Mouse (Mus musculus) bone marrow macrophage, adult 2 months (primary cell): ENCODE data around the gene Ryk. TPM values are rescaled to one million over a fixed set of nuclear protein-coding genes. Genes with fewer than 3 reads are reported as not detected.

Experiments used
- H3K27ac ChIP-seq: 2 replicates; pipeline ENCODE4 v1.5.1; 2012; ENCODE audit warnings: low read depth, low read length; ENCODE audit not compliant: insufficient read depth
- H3K4me1 ChIP-seq: 2 replicates; pipeline ENCODE4 v1.6.1; 2012; ENCODE audit warnings: low read length; ENCODE audit not compliant: control insufficient read depth, insufficient read depth
- H3K4me3 ChIP-seq: 2 replicates; pipeline ENCODE4 v1.5.1; 2012; ENCODE audit warnings: mild to moderate bottlenecking, low read length, moderate library complexity; ENCODE audit not compliant: insufficient read depth
- CTCF ChIP-seq: IDR thresholded peaks from 2 replicates; pipeline ENCODE4 v1.5.1; 2012; ENCODE audit warnings: low read depth, mild to moderate bottlenecking, low read length, moderate library complexity
- POLR2A ChIP-seq: IDR thresholded peaks from 2 replicates; pipeline ENCODE4 v1.6.1; 2012; ENCODE audit warnings: mild to moderate bottlenecking, low read depth, low read length, borderline replicate concordance
- polyA plus RNA-seq: library from polyadenylated mRNA; stranded (reverse); fragments of >200 nt; gene quantifications from 2 replicates; pipeline ENCODE4 v1.2.4, GENCODE M21; 2012; ENCODE audit not compliant: missing spikeins, insufficient read depth, insufficient read length

Ryk gene
- polyA plus RNA-seq, 1 experiment, result 1.2 TPM

DNA sequence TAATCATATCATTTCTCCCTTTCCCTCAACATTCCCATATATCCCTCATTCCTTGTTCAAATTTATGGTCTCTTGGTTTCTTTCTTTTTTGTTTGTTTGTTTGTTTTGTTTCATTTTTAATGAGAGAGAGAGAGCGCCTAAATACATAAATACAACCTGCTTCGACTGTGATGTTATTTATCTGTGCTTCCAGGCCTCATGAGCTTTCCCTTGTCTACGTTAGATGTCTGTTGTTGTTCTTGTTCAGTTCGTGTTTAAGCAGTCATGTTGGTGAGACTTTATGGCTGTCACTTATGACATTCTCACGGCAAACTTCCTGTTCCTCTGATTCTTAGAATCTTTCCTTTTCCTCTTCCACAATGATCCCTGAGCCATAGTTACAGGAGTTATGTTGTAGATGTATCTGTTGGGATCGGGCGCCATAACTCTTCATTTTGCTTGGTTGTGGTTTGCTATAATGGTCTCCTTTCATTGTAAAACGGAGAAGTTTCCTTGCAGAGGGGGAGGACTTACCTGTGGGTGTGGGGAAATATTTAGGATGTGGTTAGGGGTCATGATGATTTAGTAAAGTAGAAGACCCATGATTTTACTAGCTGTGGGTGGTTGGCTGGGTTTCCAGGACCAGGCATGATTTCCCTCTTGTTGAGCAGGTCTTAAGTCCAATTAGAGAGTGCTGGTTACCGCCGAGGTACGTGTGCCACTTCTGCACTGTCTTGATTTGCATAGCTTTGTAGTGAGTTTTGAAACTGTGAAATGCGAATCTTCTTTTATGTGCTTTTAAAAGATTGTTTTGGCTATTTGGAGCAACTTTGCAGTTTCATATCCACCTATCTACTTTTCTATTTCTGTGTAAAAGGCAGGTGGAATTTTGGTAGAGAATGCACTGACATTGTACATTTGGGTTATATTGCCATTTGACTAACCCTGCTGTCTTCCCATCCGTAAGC is 17.6 kb downstream of the Ryk start:
- H3K4me1 ChIP-seq, result peaks cover 7% of the 10 kb centered on the region; the same call in 1 of the 2 replicates
- no peak overlapping the region for H3K27ac ChIP-seq
- TF ChIP-seq POLR2A, result no peak
- TF ChIP-seq CTCF, result no peak
- no peak overlapping the region for H3K4me3 ChIP-seq

DNA sequence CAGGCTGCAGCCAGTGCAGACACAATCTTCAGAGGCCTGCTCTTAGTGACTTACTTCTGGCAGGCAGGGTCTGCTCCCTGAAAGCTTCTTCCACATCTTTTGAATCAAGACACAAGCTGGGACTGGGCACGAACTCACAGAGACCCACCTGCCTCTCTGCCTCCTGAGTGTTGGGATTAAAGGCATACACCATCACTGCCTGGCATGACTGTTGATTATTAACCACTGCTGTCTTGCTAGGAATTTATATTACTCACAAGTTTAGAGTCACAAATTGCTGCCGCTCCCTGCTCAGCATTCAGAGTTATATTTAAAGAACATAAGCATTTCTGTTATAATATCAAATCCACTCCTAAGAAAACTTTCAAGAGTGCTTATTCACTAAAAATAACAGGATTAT is 23.1 kb downstream of the Ryk start:
- H3K4me1 ChIP-seq, result peaks cover 16% of the 10 kb centered on the region
- H3K27ac ChIP-seq, result no peak overlapping the region
- no peak overlapping the region for H3K4me3 ChIP-seq
- TF ChIP-seq CTCF (no peak), POLR2A (no peak)

DNA sequence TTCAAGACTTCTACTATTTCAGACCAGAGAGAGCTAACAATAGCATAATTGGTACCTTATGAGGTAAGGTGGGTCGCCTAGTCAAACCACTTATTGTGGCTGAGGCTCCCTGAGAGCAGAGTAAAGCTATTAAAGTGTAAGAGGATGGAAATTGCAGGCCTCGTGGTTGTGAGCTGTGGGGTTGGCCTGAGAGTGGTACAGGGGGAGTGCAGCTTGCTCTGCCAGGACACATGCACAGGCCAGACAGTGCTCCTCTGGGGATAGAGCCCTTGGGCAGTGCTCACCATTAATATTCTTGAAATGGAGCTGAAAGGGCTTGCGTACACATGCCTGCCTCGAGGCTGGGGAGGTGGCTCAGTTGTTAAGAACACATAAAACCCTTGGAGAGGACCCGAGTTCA is 23.6 kb downstream of the Ryk start:
- H3K27ac ChIP-seq, result no peak overlapping the region
- H3K4me3 ChIP-seq, result no peak overlapping the region
- peaks cover 16% of the 10 kb centered on the region for H3K4me1 ChIP-seq
- no peak for TF ChIP-seq POLR2A

DNA sequence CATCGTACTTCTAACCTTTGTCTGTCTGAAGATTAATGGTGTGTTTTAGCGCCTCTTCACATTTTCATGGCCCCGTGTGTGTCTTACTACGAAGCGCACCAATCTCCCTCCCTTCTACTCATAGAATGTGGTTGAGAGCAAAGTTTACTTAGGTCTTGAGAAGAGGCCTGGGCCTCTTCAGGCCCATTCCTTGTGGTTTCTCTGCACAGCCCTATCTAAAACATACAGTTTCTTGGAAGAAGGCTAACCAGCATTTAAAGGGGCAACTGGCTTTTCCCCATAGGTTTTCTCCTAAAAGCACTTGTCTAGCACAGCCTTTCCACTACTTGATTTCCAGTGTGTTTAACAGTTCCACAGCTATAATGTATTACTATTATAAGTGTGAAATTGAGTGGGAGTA is 24.7 kb downstream of the Ryk start:
- no peak for TF ChIP-seq CTCF
- peaks cover 16% of the 10 kb centered on the region for H3K4me1 ChIP-seq

DNA sequence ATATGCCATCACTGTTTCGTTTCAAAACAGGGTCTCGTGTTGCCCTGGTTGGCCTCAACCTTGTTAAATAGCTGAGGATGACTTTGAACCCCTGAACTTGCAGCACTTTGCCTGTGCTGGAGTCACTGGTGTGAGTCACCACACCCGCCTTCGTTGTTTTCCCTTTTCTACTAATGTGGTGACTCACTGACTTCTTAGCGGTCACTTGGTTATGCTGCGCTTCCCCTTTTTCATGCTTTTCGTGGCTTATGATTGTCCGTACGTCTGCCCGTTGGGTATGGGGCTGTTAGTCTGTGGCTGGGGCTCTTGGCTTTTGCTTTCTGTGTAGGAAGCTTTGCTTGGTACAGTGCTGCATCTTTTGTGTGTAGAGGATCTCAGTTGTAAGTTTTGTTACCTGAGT is 25.2 kb downstream of the Ryk start:
- H3K4me1 ChIP-seq, result peaks cover 16% of the 10 kb centered on the region
- TF ChIP-seq CTCF, result no peak
- TF ChIP-seq POLR2A, result no peak
- H3K27ac ChIP-seq, result no peak overlapping the region
- no peak overlapping the region for H3K4me3 ChIP-seq

More for the DNA sequence above, 24.7 kb downstream of the Ryk start:
- no peak overlapping the region for H3K4me3 ChIP-seq
- no peak overlapping the region for H3K27ac ChIP-seq

DNA sequence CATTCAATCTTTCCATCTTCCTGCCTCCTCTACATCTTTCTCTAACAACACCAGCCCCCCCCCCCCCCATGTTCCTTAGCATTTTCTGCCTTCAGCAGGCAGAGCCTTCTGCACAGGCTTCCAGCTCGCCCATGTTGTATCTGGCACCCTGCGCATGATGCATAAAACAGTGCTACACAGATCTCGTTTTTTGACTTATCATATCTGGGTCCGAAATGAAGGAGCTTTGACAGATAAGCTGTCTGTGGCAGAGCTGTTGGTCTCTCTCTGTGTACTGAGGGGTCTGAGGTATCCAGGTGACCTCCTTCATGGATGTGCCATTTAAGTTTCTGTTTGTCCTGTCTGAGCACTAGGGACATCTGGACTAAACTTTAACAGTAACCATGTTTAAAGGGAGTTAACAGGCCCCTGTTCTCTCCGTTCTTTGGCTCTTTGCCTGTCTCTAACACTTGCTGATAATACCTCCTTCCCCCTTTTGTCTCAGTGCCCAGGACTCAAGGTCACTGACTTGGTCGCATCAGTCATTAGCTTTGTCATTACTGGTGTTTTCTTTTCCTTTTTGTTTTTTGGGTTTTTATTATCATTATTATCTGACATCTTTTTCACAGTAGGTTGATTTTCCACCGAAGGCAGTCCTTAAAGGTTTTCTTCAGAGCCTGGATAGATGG is 26.2 kb downstream of the Ryk start:
- Histone ChIP-seq H3K4me1 (peaks cover 16% of the 10 kb centered on the region), H3K4me3 (no peak overlapping the region), H3K27ac (no peak overlapping the region)
- TF ChIP-seq POLR2A (no peak), CTCF (no peak)

DNA sequence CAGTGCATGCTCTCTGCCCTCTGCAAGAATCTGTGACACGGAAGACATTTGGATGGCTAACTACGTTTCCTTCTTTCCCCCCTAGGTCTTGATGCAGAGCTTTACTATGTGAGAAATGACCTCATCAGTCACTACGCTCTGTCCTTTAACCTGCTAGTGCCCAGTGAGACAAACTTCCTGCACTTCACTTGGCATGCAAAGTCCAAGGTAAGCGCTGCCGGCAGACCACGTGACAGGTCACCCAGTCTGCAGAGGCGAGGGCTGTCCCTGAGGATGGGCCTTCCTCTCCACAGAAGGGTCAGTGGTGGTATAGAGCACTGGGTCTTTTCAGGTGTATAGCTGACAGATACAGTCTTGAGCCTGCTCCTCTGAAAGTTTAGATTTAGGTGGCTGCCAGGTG is 27.1 kb downstream of the Ryk start:
- H3K4me1 ChIP-seq, result peaks cover 16% of the 10 kb centered on the region
- no peak overlapping the region for H3K27ac ChIP-seq
- no peak for TF ChIP-seq CTCF
- no peak for TF ChIP-seq POLR2A
- H3K4me3 ChIP-seq, result no peak overlapping the region

DNA sequence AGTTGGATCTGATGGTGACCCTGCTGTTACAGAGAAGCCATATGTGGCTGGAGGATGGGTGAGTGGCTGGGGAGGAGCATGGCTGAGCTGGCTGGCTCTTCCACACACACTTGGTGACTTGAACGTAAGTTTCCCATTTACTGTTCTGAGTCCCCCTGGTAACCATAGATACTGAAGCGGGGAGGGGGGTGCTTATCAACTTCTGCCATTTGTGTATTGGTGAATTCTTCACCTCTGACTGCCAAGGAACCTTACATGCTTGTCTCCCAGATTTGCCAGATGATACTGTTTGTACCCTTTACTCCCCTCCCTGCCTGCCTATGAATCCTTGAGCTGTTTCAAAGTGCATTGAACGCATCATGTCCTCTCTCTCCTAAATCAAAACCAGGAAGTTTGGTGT is 27.5 kb downstream of the Ryk start:
- no peak for TF ChIP-seq POLR2A
- no peak for TF ChIP-seq CTCF
- peaks cover 16% of the 10 kb centered on the region for H3K4me1 ChIP-seq
- no peak overlapping the region for H3K4me3 ChIP-seq
- no peak overlapping the region for H3K27ac ChIP-seq

DNA sequence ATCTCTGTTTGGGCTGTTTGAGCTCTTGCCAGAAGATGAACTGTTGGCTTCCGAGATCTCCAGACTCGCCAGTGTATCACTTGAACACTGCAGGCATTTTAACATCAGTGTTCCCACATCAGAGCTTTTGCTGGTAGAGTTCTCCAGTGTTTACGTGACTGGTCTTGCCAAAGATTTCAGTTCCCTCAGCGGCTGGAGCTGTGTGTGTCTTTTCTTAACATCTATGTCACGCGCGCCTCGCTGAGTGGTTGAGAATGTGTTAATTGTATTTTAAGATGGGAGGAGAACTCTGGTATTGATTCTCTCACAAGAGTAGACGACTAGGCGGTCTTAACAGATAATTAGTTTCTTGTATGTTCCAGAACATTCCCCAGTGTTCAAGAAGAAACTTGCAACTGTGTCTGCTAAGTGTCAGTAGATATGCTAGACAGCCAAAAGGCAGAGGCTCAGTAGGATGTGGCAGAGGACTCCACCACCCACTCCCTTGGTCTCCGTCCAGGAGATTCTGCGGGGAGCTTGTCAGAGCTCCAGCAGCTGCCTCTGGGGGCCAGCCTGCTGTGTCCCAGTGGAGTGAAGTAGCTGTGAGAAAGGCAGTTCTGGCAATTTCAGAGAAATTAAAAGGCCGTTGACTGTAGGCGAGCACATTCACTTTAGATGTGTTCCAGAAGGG is 29.3 kb downstream of the Ryk start:
- Histone ChIP-seq H3K27ac (no peak overlapping the region), H3K4me3 (no peak overlapping the region), H3K4me1 (peaks cover 16% of the 10 kb centered on the region)
- no peak for TF ChIP-seq POLR2A
- no peak for TF ChIP-seq CTCF

DNA sequence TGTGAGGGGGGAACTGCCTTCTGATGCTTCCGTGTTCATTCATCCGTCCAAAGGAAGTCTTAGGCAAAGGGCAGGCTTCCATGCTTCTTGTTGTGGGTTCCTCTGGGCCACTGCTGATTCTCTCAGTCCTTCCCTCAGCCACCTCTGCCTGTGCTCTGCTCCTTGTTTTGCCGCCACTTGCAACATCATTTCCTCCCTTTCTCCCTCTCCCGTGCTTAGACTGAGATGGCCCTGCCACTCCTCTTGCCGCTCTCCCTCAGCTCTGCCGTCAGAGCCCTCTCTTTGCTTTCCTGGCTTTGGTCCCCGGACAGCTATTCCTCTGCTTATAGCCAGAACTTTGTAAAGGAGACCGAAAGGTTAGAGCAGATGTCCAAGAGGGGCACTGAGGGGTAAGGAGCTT is 30.2 kb downstream of the Ryk start:
- Histone ChIP-seq H3K4me1 (peaks cover 10% of the 10 kb centered on the region), H3K27ac (no peak overlapping the region), H3K4me3 (no peak overlapping the region)
- TF ChIP-seq CTCF (no peak), POLR2A (no peak)
